Mouse (Mus musculus) heart, embryonic 11.5 days (tissue): Measurements from ENCODE around the gene Ddc. TPM values are rescaled to one million over a fixed set of nuclear protein-coding genes. Genes with fewer than 3 reads are reported as not detected.

Experiments
- ATAC-seq: fragments of 200-750 bp; cut with Nextera tagmentation; replicated peaks from 2 replicates; pipeline ENCODE4 v1.8.0; 2017; ENCODE audit warnings: moderate library complexity; ENCODE audit not compliant: insufficient number of reproducible peaks, low FRiP score, low TSS enrichment
- H3K27ac ChIP-seq: fragments of 300-500 bp; sonication (generic); 2 replicates; pipeline ENCODE4 v1.5.1; 2014; ENCODE audit warnings: mild to moderate bottlenecking, low read depth, low read length
- H3K27me3 ChIP-seq: fragments of 300-500 bp; sonication (generic); 2 replicates; pipeline ENCODE4 v1.6.1; 2014; ENCODE audit warnings: mild to moderate bottlenecking, low read length, mixed read lengths; ENCODE audit not compliant: control insufficient read depth, insufficient read depth
- H3K36me3 ChIP-seq: fragments of 300-500 bp; sonication (generic); 2 replicates; pipeline ENCODE4 v1.6.1; 2014; ENCODE audit warnings: mild to moderate bottlenecking, low read length, moderate library complexity, mixed read lengths; ENCODE audit not compliant: control insufficient read depth, insufficient read depth
- H3K4me1 ChIP-seq: fragments of 300-500 bp; sonication (generic); 2 replicates; pipeline ENCODE4 v1.6.1; 2014; ENCODE audit warnings: low read length; ENCODE audit not compliant: control insufficient read depth, insufficient read depth
- H3K4me2 ChIP-seq: fragments of 300-500 bp; sonication (generic); 2 replicates; pipeline ENCODE4 v1.6.1; 2014; ENCODE audit warnings: mild to moderate bottlenecking, moderate library complexity
- H3K4me3 ChIP-seq: fragments of 300-500 bp; sonication (generic); 2 replicates; pipeline ENCODE4 v1.5.1; 2014; ENCODE audit warnings: low read depth, low read length
- H3K9ac ChIP-seq: fragments of 300-500 bp; sonication (generic); 2 replicates; pipeline ENCODE4 v1.6.1; 2014; ENCODE audit warnings: mild to moderate bottlenecking, low read depth, low read length, moderate library complexity
- H3K9me3 ChIP-seq: fragments of 300-500 bp; sonication (generic); replicated peaks from 2 replicates; pipeline ENCODE4 v1.6.1; 2016; ENCODE audit warnings: low read length; ENCODE audit not compliant: control insufficient read depth
- WGBS: fragments of 180-500 bp; shearing (Covaris S2); extraction: QIAGEN DNeasy Blood & Tissue Kit; methylation state at CpG from one replicate; pipeline ENCODE4 v1.1.7; 2014; ENCODE audit not compliant: insufficient replicate concordance; 5-methylcytosine and 5-hydroxymethylcytosine counted together
- polyA plus RNA-seq: library from polyadenylated mRNA; unstranded; fragments of >200 nt; fragmentation: Nextera tagmentation; extraction: Ambion mirVana; gene quantifications from 2 replicates; pipeline ENCODE4 v1.2.1, GENCODE M21; 2014

The Ddc gene
- polyA plus RNA-seq, 1 experiment from 2014 or later, result 39.7 TPM

GRCm38 (mm10) chr11:11850476-11851267, 47.3 kb downstream of the Ddc start:
- WGBS, result 34% methylated on average over 6 of the region's 6 CpGs
- Histone ChIP-seq H3K36me3 (no peaks in the 10 kb centered on the region), H3K9ac (0 out of 2 replicates have a peak overlapping the region, but pooled peaks have one; percentile 22), H3K27me3 (no peaks in the 10 kb centered on the region), H3K4me1 (peaks cover 25% of the 10 kb centered on the region), H3K4me2 (no peak overlapping the region), H3K27ac (peak overlapping the region; percentile 81), H3K9me3 (no peaks in the 10 kb centered on the region), H3K4me3 (no peak overlapping the region)
- ATAC-seq, result no peak

- Histone ChIP-seq H3K9me3 (no peaks in the 10 kb centered on the region), H3K9ac (0 out of 2 replicates have a peak overlapping the region, but pooled peaks have one; percentile 22), H3K4me2 (no peak overlapping the region), H3K4me1 (peaks cover 16% of the 10 kb centered on the region), H3K27ac (peak overlapping the region; percentile 81), H3K4me3 (no peak overlapping the region), H3K27me3 (no peaks in the 10 kb centered on the region), H3K36me3 (no peaks in the 10 kb centered on the region)
- no peak for ATAC-seq
- WGBS, result 57% methylated on average over 13 of the region's 13 CpGs
Measured at GRCm38 (mm10) chr11:11849513-11850311, 48.2 kb downstream of the Ddc start.

- Histone ChIP-seq H3K27ac (no peak overlapping the region), H3K27me3 (no peaks in the 10 kb centered on the region), H3K4me2 (no peak overlapping the region), H3K36me3 (no peaks in the 10 kb centered on the region), H3K4me1 (peaks cover 23% of the 10 kb centered on the region), H3K9me3 (no peaks in the 10 kb centered on the region), H3K4me3 (no peak overlapping the region), H3K9ac (no peak overlapping the region)
- WGBS, result 89% methylated on average over 4 of the region's 4 CpGs
- no peak for ATAC-seq
Measured at GRCm38 (mm10) chr11:11848467-11848866, 49.5 kb downstream of the Ddc start.

- no peak overlapping the region for H3K9ac ChIP-seq
- H3K9me3 ChIP-seq, result no peaks in the 10 kb centered on the region
- H3K4me3 ChIP-seq, result no peak overlapping the region
- no peaks in the 10 kb centered on the region for H3K36me3 ChIP-seq
- peaks cover 28% of the 10 kb centered on the region for H3K4me1 ChIP-seq
- no peaks in the 10 kb centered on the region for H3K27me3 ChIP-seq
- H3K4me2 ChIP-seq, result no peak overlapping the region
- no peak for ATAC-seq
- WGBS, result 68% methylated on average over 8 of the region's 8 CpGs
- no peak overlapping the region for H3K27ac ChIP-seq
Measured at GRCm38 (mm10) chr11:11845044-11845443, 52.9 kb downstream of the Ddc start.

- Histone ChIP-seq H3K4me2 (no peak overlapping the region), H3K27ac (peak overlapping the region; percentile 65), H3K9me3 (no peaks in the 10 kb centered on the region), H3K4me3 (no peak overlapping the region), H3K27me3 (no peaks in the 10 kb centered on the region), H3K9ac (peak overlapping the region; percentile 3; the same call in 1 of the 2 replicates), H3K4me1 (peaks cover 31% of the 10 kb centered on the region), H3K36me3 (no peaks in the 10 kb centered on the region)
- peak; percentile 66 for ATAC-seq
- 45% methylated on average over 13 of the region's 13 CpGs for WGBS
Measured at GRCm38 (mm10) chr11:11844367-11844971, 53.5 kb downstream of the Ddc start.

GRCm38 (mm10) chr11:11841590-11841989, 56.4 kb downstream of the Ddc start:
- no peak for ATAC-seq
- Histone ChIP-seq H3K27ac (peak overlapping the region; percentile 65), H3K36me3 (no peaks in the 10 kb centered on the region), H3K4me1 (peaks cover 57% of the 10 kb centered on the region), H3K9ac (no peak overlapping the region), H3K27me3 (no peaks in the 10 kb centered on the region), H3K4me3 (no peak overlapping the region), H3K4me2 (no peak overlapping the region), H3K9me3 (no peaks in the 10 kb centered on the region)
- 11% methylated on average over 4 of the region's 4 CpGs for WGBS

GRCm38 (mm10) chr11:11840746-11841145, 57.2 kb downstream of the Ddc start:
- WGBS, result 31% methylated on average over 2 of the region's 2 CpGs
- H3K4me1 ChIP-seq, result peaks cover 65% of the 10 kb centered on the region
- H3K36me3 ChIP-seq, result no peaks in the 10 kb centered on the region
- H3K27ac ChIP-seq, result peak overlapping the region; percentile 65
- no peaks in the 10 kb centered on the region for H3K9me3 ChIP-seq
- H3K4me2 ChIP-seq, result no peak overlapping the region
- H3K27me3 ChIP-seq, result no peaks in the 10 kb centered on the region
- no peak overlapping the region for H3K4me3 ChIP-seq
- no peak overlapping the region for H3K9ac ChIP-seq
- no peak for ATAC-seq

GRCm38 (mm10) chr11:11839874-11840273, 58.1 kb downstream of the Ddc start:
- no peak for ATAC-seq
- no peaks in the 10 kb centered on the region for H3K27me3 ChIP-seq
- H3K9me3 ChIP-seq, result no peaks in the 10 kb centered on the region
- H3K4me1 ChIP-seq, result peaks cover 69% of the 10 kb centered on the region
- no peak overlapping the region; the same call in 1 of the 2 replicates for H3K9ac ChIP-seq
- 51% methylated on average over 7 of the region's 7 CpGs for WGBS
- peak overlapping the region; percentile 65 for H3K27ac ChIP-seq
- no peak overlapping the region for H3K4me2 ChIP-seq
- no peak overlapping the region for H3K4me3 ChIP-seq
- H3K36me3 ChIP-seq, result no peaks in the 10 kb centered on the region
